Mouse (Mus musculus): ENCODE measurements around the gene Ccdc170. TPM values are rescaled to one million over a fixed set of nuclear protein-coding genes. Genes with fewer than 3 reads are reported as not detected.

Gene Ccdc170
- polyA plus RNA-seq, 1 experiment = not detected

DNA sequence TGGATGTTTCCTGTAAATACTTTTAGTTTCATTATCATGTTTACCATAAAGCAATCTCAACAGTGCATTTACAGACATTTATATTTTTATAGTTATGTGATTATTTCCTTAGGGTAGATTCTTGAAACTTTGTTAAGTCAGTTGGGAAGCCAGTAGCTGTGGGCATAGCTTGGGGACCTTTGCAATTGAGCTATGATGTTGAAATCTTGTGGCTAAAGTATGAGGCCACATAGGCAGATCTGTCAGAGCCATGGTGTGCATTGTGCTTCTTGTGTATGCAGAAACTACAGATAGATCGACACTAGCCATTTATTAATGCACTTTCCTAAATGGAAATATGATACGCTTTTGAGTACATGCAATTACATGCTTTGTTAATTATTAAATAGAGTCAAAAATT is 35.3 kb downstream of the Ccdc170 start:
- 80% methylated on average over 2 of the region's 2 CpGs for WGBS
- H3K36me3 ChIP-seq (ENCODE audit: control insufficient read depth, insufficient read depth, low read length) = no peaks in the 10 kb centered on the region
- no peak overlapping the region for H3K27ac ChIP-seq (ENCODE audit: insufficient read depth, low read length)
- TF ChIP-seq CTCF (IDR thresholded peaks at IDR 0.05; ENCODE audit: extremely low read depth, insufficient read depth, insufficient read length, insufficient replicate concordance) (no peak), POLR2A (IDR thresholded peaks at IDR 0.05; ENCODE audit: low read depth, low read length) (no peak)
- DNase-seq (ENCODE audit: low read depth in 1 of 2, low spot score in 2 of 2) = no peak
- no peaks in the 10 kb centered on the region for H3K27me3 ChIP-seq (ENCODE audit: control insufficient read depth, insufficient read depth, low read length)
- H3K4me3 ChIP-seq (ENCODE audit: extremely low read depth, insufficient read depth, insufficient read length) = no peak overlapping the region
- H3K4me1 ChIP-seq (ENCODE audit: control insufficient read depth, insufficient read depth, insufficient read length) = peaks cover 4% of the 10 kb centered on the region; the same call in 1 of the 2 replicates

DNA sequence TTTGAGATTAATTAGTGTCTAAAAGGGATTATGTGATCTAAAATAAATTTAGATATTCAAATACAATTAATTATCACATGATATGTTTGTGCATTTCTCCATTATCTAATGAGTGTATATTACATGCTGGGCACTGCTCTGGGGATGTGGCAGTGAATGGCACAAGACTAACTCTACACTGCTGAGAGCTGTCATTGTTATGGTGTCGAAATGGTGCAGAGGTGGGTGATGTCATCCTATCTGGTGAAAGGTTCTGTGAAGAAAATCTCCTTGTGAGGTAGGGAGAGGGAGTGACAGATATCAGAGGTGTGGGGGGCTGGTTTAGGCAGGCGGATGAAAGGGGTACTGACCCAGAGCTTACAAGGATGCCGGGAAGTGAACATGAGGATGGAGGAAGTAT is 37.3 kb downstream of the Ccdc170 start:
- no peaks in the 10 kb centered on the region for H3K4me1 ChIP-seq (ENCODE audit: control insufficient read depth, insufficient read depth, insufficient read length)
- WGBS = 91% methylated on average over 3 of the region's 3 CpGs

DNA sequence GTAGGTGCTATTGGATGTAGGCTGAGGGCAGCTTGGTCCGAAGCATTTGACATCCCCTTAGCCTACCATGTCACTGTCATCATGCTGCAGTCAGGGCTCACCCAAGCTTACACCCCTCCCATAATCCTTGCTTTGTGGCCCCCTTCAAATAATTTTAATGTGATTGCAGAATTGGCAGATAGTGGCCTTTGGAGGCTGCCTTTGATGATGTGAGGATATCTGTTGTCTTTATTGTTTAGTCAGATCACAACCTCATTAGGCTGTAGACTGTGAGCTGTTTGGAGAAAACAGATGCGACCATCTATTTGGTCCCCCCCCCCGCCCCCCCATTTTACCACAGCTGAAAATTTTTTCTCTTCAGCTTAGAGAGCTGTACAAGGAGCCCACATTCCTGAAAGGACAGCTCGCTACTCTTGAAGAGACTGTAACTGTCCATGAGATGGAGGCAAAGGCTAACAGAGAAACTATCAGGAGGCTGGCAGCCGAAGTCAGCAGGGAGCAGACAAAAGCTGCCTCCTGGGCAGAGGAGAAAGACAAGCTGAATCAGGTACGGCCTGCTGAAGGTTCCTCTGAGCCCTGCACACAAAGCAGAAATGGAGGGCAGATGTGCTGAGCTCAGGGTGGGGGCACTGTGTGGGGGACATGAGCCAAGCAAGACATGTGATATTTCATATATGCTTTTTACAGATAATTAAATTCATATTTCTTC is 38.2 kb downstream of the Ccdc170 start:
- H3K4me1 ChIP-seq (ENCODE audit: control insufficient read depth, insufficient read depth, insufficient read length) = no peaks in the 10 kb centered on the region
- no peak overlapping the region for H3K27ac ChIP-seq (ENCODE audit: insufficient read depth, low read length)
- no peak for DNase-seq (ENCODE audit: low read depth in 1 of 2, low spot score in 2 of 2)
- H3K4me3 ChIP-seq (ENCODE audit: extremely low read depth, insufficient read depth, insufficient read length) = no peak overlapping the region
- no peaks in the 10 kb centered on the region for H3K36me3 ChIP-seq (ENCODE audit: control insufficient read depth, insufficient read depth, low read length)
- TF ChIP-seq CTCF (IDR thresholded peaks at IDR 0.05; ENCODE audit: extremely low read depth, insufficient read depth, insufficient read length, insufficient replicate concordance) (no peak), POLR2A (IDR thresholded peaks at IDR 0.05; ENCODE audit: low read depth, low read length) (no peak)
- no peaks in the 10 kb centered on the region for H3K27me3 ChIP-seq (ENCODE audit: control insufficient read depth, insufficient read depth, low read length)
- WGBS = 84% methylated on average over 6 of the region's 6 CpGs

More for the DNA sequence above, 37.3 kb downstream of the Ccdc170 start:
- Histone ChIP-seq H3K4me3 (ENCODE audit: extremely low read depth, insufficient read depth, insufficient read length) (no peak overlapping the region), H3K36me3 (ENCODE audit: control insufficient read depth, insufficient read depth, low read length) (no peaks in the 10 kb centered on the region), H3K27ac (ENCODE audit: insufficient read depth, low read length) (no peak overlapping the region), H3K27me3 (ENCODE audit: control insufficient read depth, insufficient read depth, low read length) (no peaks in the 10 kb centered on the region)
- no peak for DNase-seq (ENCODE audit: low read depth in 1 of 2, low spot score in 2 of 2)
- TF ChIP-seq POLR2A (IDR thresholded peaks at IDR 0.05; ENCODE audit: low read depth, low read length) = no peak
- TF ChIP-seq CTCF (IDR thresholded peaks at IDR 0.05; ENCODE audit: extremely low read depth, insufficient read depth, insufficient read length, insufficient replicate concordance) = no peak

DNA sequence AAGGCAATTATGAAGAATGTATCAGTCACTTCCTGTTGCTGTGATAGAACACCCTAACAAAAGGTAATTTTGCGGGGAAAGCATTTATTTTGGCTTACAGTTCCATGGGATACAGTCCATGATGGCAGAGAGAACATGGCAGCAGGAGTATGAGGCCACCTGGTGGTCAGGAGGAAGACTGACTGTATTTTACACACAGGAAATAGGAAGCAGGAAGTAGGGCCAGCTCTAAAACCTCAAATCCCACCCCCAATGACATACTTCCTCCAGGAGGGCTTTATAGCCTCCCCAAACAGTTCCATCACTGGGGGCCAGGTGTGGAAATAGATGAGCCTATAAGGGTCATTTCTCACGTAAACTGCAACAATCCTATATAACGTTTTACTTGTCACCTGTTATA is 39.8 kb downstream of the Ccdc170 start:
- TF ChIP-seq POLR2A (IDR thresholded peaks at IDR 0.05; ENCODE audit: low read depth, low read length) (no peak), CTCF (IDR thresholded peaks at IDR 0.05; ENCODE audit: extremely low read depth, insufficient read depth, insufficient read length, insufficient replicate concordance) (no peak)
- Histone ChIP-seq H3K4me3 (ENCODE audit: extremely low read depth, insufficient read depth, insufficient read length) (no peak overlapping the region), H3K27me3 (ENCODE audit: control insufficient read depth, insufficient read depth, low read length) (no peaks in the 10 kb centered on the region), H3K27ac (ENCODE audit: insufficient read depth, low read length) (no peak overlapping the region), H3K36me3 (ENCODE audit: control insufficient read depth, insufficient read depth, low read length) (no peaks in the 10 kb centered on the region), H3K4me1 (ENCODE audit: control insufficient read depth, insufficient read depth, insufficient read length) (no peaks in the 10 kb centered on the region)
- WGBS = 94% methylated on average over 3 of the region's 3 CpGs
- DNase-seq (ENCODE audit: low read depth in 1 of 2, low spot score in 2 of 2) = no peak

DNA sequence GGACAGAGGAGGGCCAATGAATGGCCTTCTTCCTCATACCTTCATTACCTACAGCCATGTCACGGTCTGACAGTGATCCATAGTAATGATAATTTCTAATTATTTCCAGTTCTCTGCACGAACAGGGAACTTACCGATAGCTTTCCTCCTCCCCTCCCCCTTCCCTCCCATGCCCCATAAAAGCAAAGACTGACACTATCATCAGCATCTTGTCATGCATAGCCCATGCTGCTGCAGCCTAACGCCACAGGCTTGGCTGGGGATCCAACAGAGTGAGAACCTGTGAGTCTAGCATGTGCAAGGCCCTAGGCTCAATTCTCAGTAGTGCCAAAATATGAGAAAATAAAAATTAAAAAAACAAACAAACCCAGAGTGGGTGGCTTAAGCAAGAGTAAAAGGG is 40.8 kb downstream of the Ccdc170 start:
- no peak for DNase-seq (ENCODE audit: low read depth in 1 of 2, low spot score in 2 of 2)
- no peak overlapping the region for H3K4me3 ChIP-seq (ENCODE audit: extremely low read depth, insufficient read depth, insufficient read length)

DNA sequence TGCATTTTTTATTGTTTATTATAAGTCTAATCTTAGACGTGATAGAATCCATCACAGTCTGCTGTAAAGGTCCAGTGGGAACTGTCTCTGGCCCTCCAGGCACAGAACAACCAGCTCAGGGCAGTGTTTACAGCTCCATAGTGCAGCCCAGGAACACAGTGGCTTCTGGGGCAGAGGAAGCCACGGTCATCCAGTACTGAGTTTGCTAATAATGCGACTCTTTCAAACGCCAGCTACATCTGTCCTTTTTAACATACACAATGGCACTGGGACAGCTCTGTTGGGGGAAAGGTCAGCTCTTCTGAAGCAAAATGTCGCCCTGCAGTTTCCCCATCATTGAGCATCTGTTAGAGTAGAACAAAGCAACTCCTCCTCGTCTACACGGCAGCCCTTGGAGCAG is 45.7 kb downstream of the Ccdc170 start:
- no peaks in the 10 kb centered on the region for H3K27me3 ChIP-seq (ENCODE audit: control insufficient read depth, insufficient read depth, low read length)
- 72% methylated on average over 7 of the region's 7 CpGs for WGBS
- H3K4me1 ChIP-seq (ENCODE audit: control insufficient read depth, insufficient read depth, insufficient read length) = no peaks in the 10 kb centered on the region
- no peak for DNase-seq (ENCODE audit: low read depth in 1 of 2, low spot score in 2 of 2)
- H3K4me3 ChIP-seq (ENCODE audit: extremely low read depth, insufficient read depth, insufficient read length) = no peak overlapping the region
- H3K27ac ChIP-seq (ENCODE audit: insufficient read depth, low read length) = no peak overlapping the region
- H3K36me3 ChIP-seq (ENCODE audit: control insufficient read depth, insufficient read depth, low read length) = no peaks in the 10 kb centered on the region
- TF ChIP-seq POLR2A (IDR thresholded peaks at IDR 0.05; ENCODE audit: low read depth, low read length) (no peak), CTCF (IDR thresholded peaks at IDR 0.05; ENCODE audit: extremely low read depth, insufficient read depth, insufficient read length, insufficient replicate concordance) (no peak)

More for the DNA sequence above, 40.8 kb downstream of the Ccdc170 start:
- Histone ChIP-seq H3K36me3 (ENCODE audit: control insufficient read depth, insufficient read depth, low read length) (no peaks in the 10 kb centered on the region), H3K4me1 (ENCODE audit: control insufficient read depth, insufficient read depth, insufficient read length) (no peaks in the 10 kb centered on the region), H3K27me3 (ENCODE audit: control insufficient read depth, insufficient read depth, low read length) (no peaks in the 10 kb centered on the region), H3K27ac (ENCODE audit: insufficient read depth, low read length) (no peak overlapping the region)
- WGBS = 64% methylated on average over 4 of the region's 4 CpGs
- TF ChIP-seq CTCF (IDR thresholded peaks at IDR 0.05; ENCODE audit: extremely low read depth, insufficient read depth, insufficient read length, insufficient replicate concordance) (no peak), POLR2A (IDR thresholded peaks at IDR 0.05; ENCODE audit: low read depth, low read length) (no peak)

DNA sequence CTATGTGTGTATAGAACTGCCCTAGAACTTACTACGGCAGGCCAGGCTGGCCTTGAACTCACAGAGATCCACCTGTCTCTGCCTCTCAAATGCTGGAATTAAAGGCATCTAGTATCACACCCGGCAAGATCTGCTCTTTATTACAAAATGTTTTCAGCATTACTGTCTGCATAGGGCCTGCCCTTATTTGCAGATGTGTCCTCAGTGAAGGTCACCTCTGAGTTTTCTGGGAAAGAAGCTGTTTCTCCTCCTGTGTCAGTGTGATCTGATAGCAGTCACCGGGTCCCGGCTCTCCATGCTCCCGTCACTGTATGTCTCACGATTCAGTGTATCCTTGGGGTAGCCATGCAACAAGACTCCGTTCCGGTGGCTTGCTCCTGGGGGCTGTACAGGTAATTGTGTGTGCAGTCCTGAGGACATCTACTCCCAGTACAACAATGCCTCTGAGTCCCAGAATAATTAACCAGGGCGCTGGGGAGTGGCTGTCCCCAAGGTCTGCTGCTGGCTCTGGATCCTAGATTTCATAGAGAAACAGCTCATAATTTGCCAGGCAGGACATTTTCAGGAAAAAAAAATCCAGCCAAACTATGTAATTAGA is 48.4 kb downstream of the Ccdc170 start:
- TF ChIP-seq POLR2A (IDR thresholded peaks at IDR 0.05; ENCODE audit: low read depth, low read length) = no peak
- TF ChIP-seq CTCF (IDR thresholded peaks at IDR 0.05; ENCODE audit: extremely low read depth, insufficient read depth, insufficient read length, insufficient replicate concordance) = no peak
- no peaks in the 10 kb centered on the region for H3K27me3 ChIP-seq (ENCODE audit: control insufficient read depth, insufficient read depth, low read length)
- no peaks in the 10 kb centered on the region for H3K4me1 ChIP-seq (ENCODE audit: control insufficient read depth, insufficient read depth, insufficient read length)
- 93% methylated on average over 9 of the region's 9 CpGs for WGBS
- H3K4me3 ChIP-seq (ENCODE audit: extremely low read depth, insufficient read depth, insufficient read length) = no peak overlapping the region
- no peak overlapping the region for H3K27ac ChIP-seq (ENCODE audit: insufficient read depth, low read length)
- no peaks in the 10 kb centered on the region for H3K36me3 ChIP-seq (ENCODE audit: control insufficient read depth, insufficient read depth, low read length)
- DNase-seq (ENCODE audit: low read depth in 1 of 2, low spot score in 2 of 2) = no peak
